In the genomic region with DNA sequence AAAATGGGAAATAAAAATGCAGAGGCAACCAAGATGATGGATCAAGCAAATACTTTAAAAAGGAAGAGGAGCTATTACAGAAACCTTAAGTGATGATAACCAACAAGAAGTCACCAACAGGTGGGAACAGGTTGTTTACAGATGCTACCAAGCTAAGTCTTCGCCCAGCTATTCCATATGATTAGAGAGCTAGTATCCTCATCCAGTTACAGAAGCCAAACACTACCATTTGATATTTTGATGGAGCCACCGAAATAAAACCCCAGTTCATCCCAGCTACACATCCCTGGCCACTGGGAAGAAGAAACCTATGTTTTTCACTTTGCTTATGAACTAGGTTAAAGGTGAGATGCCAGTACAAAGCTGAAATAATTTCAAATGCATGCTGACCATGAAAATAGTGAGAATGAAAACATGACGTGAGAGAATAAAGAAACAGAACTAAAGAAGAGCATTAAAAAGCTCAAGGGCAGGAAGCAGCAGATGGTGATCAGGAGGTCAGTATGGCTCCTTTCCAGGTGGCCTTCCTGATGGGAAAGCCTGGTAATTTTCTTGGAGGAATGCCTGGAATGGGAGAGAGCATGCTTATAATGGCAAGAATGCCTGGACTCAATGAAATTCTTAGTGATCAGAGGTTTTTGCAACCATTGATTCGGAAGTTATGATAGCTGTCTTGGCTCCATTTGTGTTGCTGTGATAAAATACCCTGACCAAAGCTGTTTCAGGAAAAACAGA, we compare ENCODE assay signal across 11 mouse cellular contexts. TPM values are rescaled to one million over a fixed set of nuclear protein-coding genes. Genes with fewer than 3 reads are reported as not detected.
A peak's percentile ranks its signal among the peaks of the same experiment; 100 is the strongest.
DNase-seq lines count a peak whose midpoint lies in the region; ATAC-seq and TF ChIP-seq lines count a peak whose summit lies in the region.
"Had no signal": no experiment of that assay in that cellular context is flagged by ENCODE, and none has a peak within 500 bp of the region (broad histone marks: within the 10 kb centered on the region; RNA-seq: fewer than 3 reads in every experiment).

No protein-coding gene starts in this region.

- 65% methylated on average over 4 of the region's 4 CpGs for WGBS in kidney, adult 2 months
- 88% methylated on average over 4 of the region's 4 CpGs for WGBS in kidney, embryonic 14.5 days

- H3K27me3 ChIP-seq in kidney, adult 2 months (replicated peaks; ENCODE audit: control insufficient read depth, insufficient read depth, low read length): no peaks in the 10 kb centered on the region
- no peaks in the 10 kb centered on the region for H3K27me3 ChIP-seq in kidney, embryonic 14.5 days (ENCODE audit: control insufficient read depth, insufficient read depth, low read length)

- 0 out of 2 replicates have a peak, but pooled peaks cover 6% of the 10 kb centered on the region for H3K4me1 ChIP-seq in kidney, adult 2 months (ENCODE audit: control insufficient read depth, insufficient read depth, low read length)
- no peaks in the 10 kb centered on the region for H3K4me1 ChIP-seq in kidney, embryonic 14.5 days (ENCODE audit: control insufficient read depth, insufficient read depth, low read length)

- no peak overlapping the region for H3K27ac ChIP-seq in kidney, adult 2 months (ENCODE audit: insufficient read depth, low read depth, low read length)
- no peak overlapping the region for H3K27ac ChIP-seq in kidney, embryonic 14.5 days (ENCODE audit: low read depth, low read length)

- H3K9ac ChIP-seq in kidney, embryonic 14.5 days (ENCODE audit: low read depth, low read length): no peak overlapping the region

- TF ChIP-seq CTCF in kidney, adult 2 months (conservative IDR thresholded peaks at IDR 0.05; ENCODE audit: insufficient read depth, insufficient read length, low read depth, low read length): no peak

- no peak for ATAC-seq in kidney, embryonic 14.5 days (ENCODE audit: low FRiP score, low TSS enrichment)
- ATAC-seq: inflammation-experienced regulatory T-cells, adult 6 months had no signal

- no peaks in the 10 kb centered on the region for H3K36me3 ChIP-seq in kidney, adult 2 months (ENCODE audit: control insufficient read depth, insufficient read depth, low read length)
- no peaks in the 10 kb centered on the region for H3K36me3 ChIP-seq in kidney, embryonic 14.5 days (ENCODE audit: control insufficient read depth, insufficient read depth, low read length)

- no peaks in the 10 kb centered on the region for H3K9me3 ChIP-seq in kidney, embryonic 14.5 days (ENCODE audit: control insufficient read depth, low read length)

- no peak for TF ChIP-seq POLR2A in kidney, adult 2 months (IDR thresholded peaks at IDR 0.05; ENCODE audit: low read depth, low read length)

- H3K4me2 ChIP-seq in kidney, embryonic 14.5 days (replicated peaks; ENCODE audit: low read depth, low read length): no peak overlapping the region

- peak; percentile 76 for DNase-seq in kidney, adult 2 months
- peak; percentile 83 for DNase-seq in cerebellum, adult 11 months
- DNase-seq in gastrocnemius, adult 18-20 months (ENCODE audit: low spot score): peak; percentile 40
- peak; percentile 30 for DNase-seq in lung, postnatal 10 days
- no peak for DNase-seq in layer of hippocampus, adult 8-10 months (ENCODE audit: low spot score in 2 of 2)
- no peak for DNase-seq in right cerebral cortex, postnatal 10 days (ENCODE audit: low spot score in 2 of 2)
- DNase-seq: spleen, adult 18-20 months; thymus, postnatal 25 days had no signal

- no peak overlapping the region for H3K4me3 ChIP-seq in kidney, adult 2 months (ENCODE audit: insufficient read depth, low read depth, low read length)
- no peak overlapping the region for H3K4me3 ChIP-seq in kidney, embryonic 14.5 days (ENCODE audit: low read length)
- H3K4me3 ChIP-seq: erythroblast, embryonic 14.5 days had no signal

RNA-seq across cellular contexts. Expression of a gene that starts 48.7 kb away (rescaled TPM):
- polyA plus RNA-seq in kidney, adult 2 months (2012; rRNA removed): 23.3 and 24.9 TPM in 2 replicates
- polyA plus RNA-seq in kidney, embryonic 14.5 days (2014; fragmentation: Nextera tagmentation; extraction: Ambion mirVana): 29.6 and 44.6 TPM in 2 replicates
- total RNA-seq in gastrocnemius, adult 18-20 months (2021): 1 to 10 TPM; 9.1 to 9.3 TPM
- 10 to 100 TPM; 60.8 to 88.6 (median 72.1) TPM for total RNA-seq in layer of hippocampus, adult 8-10 months (2022)
- polyA plus RNA-seq: erythroblast, embryonic 14.5 days had no signal

Comparison
In these comparisons a context has a peak if more than half of its experiments do, and no peak if none do; other contexts are left out.
1. DNase-seq: peak in kidney, adult 2 months (single experiment), cerebellum, adult 11 months (single experiment), gastrocnemius, adult 18-20 months (single experiment) and lung, postnatal 10 days (single experiment); none in layer of hippocampus, adult 8-10 months (0 of 2) and right cerebral cortex, postnatal 10 days (0 of 2).
2. RNA of a gene that starts 48.7 kb away (total RNA-seq): 60.8 to 88.6 TPM in layer of hippocampus, adult 8-10 months; 9.1 to 9.3 TPM in gastrocnemius, adult 18-20 months; every median in the first group is over 4 times any median in the second.